Mouse (Mus musculus): ENCODE data around the gene Ptpn14. TPM values are rescaled to one million over a fixed set of nuclear protein-coding genes. Genes with fewer than 3 reads are reported as not detected.

The Ptpn14 gene
- polyA plus RNA-seq, 1 experiment from 2014 or later = 0.92 TPM

DNA sequence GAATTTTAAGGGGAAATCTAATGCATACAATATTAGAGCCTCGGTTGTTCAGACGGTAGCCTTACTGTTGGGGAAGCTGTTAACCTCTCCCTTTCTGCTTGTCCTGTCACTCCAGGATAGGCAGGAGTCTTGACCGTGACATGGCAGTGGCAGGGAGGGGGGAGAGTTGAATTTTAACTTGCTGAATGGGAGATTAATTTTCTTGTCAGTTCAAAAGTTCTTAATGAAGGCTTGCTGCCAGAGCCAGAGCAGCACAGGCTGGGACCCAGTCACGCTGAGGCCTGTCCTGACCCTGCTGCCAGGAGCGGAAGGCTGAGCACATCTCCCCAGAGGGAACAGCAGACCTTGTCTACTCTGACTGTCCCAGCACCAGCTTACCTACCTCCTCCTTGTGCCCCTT is 20.6 kb upstream of the Ptpn14 start:
- Histone ChIP-seq H3K27me3 (ENCODE audit: control insufficient read depth, insufficient read depth, low read length) (no peaks in the 10 kb centered on the region), H3K27ac (ENCODE audit: low read depth, low read length) (no peak overlapping the region), H3K4me1 (ENCODE audit: control insufficient read depth, insufficient read depth, low read length) (no peaks in the 10 kb centered on the region), H3K4me2 (ENCODE audit: low read depth, low read length) (no peak overlapping the region), H3K9ac (replicated peaks; ENCODE audit: low read depth, low read length) (no peak overlapping the region), H3K9me3 (ENCODE audit: control insufficient read depth, low read length) (no peaks in the 10 kb centered on the region), H3K36me3 (ENCODE audit: control insufficient read depth, insufficient read depth, low read length) (no peaks in the 10 kb centered on the region), H3K4me3 (ENCODE audit: low read depth, low read length) (no peak overlapping the region)
- WGBS = 19% methylated on average over 5 of the region's 5 CpGs
- ATAC-seq (ENCODE audit: low read depth) = no peak

- 74% methylated on average over 8 of the region's 8 CpGs for WGBS
- Histone ChIP-seq H3K9ac (replicated peaks; ENCODE audit: low read depth, low read length) (no peak overlapping the region), H3K27me3 (ENCODE audit: control insufficient read depth, insufficient read depth, low read length) (no peaks in the 10 kb centered on the region), H3K4me2 (ENCODE audit: low read depth, low read length) (no peak overlapping the region), H3K36me3 (ENCODE audit: control insufficient read depth, insufficient read depth, low read length) (no peaks in the 10 kb centered on the region), H3K4me1 (ENCODE audit: control insufficient read depth, insufficient read depth, low read length) (no peaks in the 10 kb centered on the region), H3K9me3 (ENCODE audit: control insufficient read depth, low read length) (no peaks in the 10 kb centered on the region), H3K4me3 (ENCODE audit: low read depth, low read length) (no peak overlapping the region), H3K27ac (ENCODE audit: low read depth, low read length) (no peak overlapping the region)
- no peak for ATAC-seq (ENCODE audit: low read depth)
Observed at GRCm38 (mm10) chr1:189709001-189709400, 19.1 kb upstream of the Ptpn14 start.

- 71% methylated on average over 19 of the region's 19 CpGs for WGBS
- no peak overlapping the region for H3K4me3 ChIP-seq (ENCODE audit: low read depth, low read length)
- no peaks in the 10 kb centered on the region for H3K9me3 ChIP-seq (ENCODE audit: control insufficient read depth, low read length)
- H3K9ac ChIP-seq (replicated peaks; ENCODE audit: low read depth, low read length) = no peak overlapping the region
- H3K36me3 ChIP-seq (ENCODE audit: control insufficient read depth, insufficient read depth, low read length) = no peaks in the 10 kb centered on the region
- ATAC-seq (ENCODE audit: low read depth) = no peak
- H3K27me3 ChIP-seq (ENCODE audit: control insufficient read depth, insufficient read depth, low read length) = no peaks in the 10 kb centered on the region
- no peaks in the 10 kb centered on the region for H3K4me1 ChIP-seq (ENCODE audit: control insufficient read depth, insufficient read depth, low read length)
- no peak overlapping the region for H3K4me2 ChIP-seq (ENCODE audit: low read depth, low read length)
- H3K27ac ChIP-seq (ENCODE audit: low read depth, low read length) = no peak overlapping the region
Observed at GRCm38 (mm10) chr1:189715915-189716797, 11.9 kb upstream of the Ptpn14 start.

GRCm38 (mm10) chr1:189717546-189717945 is 10.5 kb upstream of the Ptpn14 start:
- H3K9ac ChIP-seq (replicated peaks; ENCODE audit: low read depth, low read length) = no peak overlapping the region
- no peak overlapping the region for H3K4me3 ChIP-seq (ENCODE audit: low read depth, low read length)
- 91% methylated on average over 11 of the region's 11 CpGs for WGBS
- no peaks in the 10 kb centered on the region for H3K4me1 ChIP-seq (ENCODE audit: control insufficient read depth, insufficient read depth, low read length)
- H3K36me3 ChIP-seq (ENCODE audit: control insufficient read depth, insufficient read depth, low read length) = no peaks in the 10 kb centered on the region
- H3K9me3 ChIP-seq (ENCODE audit: control insufficient read depth, low read length) = no peaks in the 10 kb centered on the region
- H3K27ac ChIP-seq (ENCODE audit: low read depth, low read length) = no peak overlapping the region
- no peak overlapping the region for H3K4me2 ChIP-seq (ENCODE audit: low read depth, low read length)
- no peak for ATAC-seq (ENCODE audit: low read depth)
- H3K27me3 ChIP-seq (ENCODE audit: control insufficient read depth, insufficient read depth, low read length) = no peaks in the 10 kb centered on the region

DNA sequence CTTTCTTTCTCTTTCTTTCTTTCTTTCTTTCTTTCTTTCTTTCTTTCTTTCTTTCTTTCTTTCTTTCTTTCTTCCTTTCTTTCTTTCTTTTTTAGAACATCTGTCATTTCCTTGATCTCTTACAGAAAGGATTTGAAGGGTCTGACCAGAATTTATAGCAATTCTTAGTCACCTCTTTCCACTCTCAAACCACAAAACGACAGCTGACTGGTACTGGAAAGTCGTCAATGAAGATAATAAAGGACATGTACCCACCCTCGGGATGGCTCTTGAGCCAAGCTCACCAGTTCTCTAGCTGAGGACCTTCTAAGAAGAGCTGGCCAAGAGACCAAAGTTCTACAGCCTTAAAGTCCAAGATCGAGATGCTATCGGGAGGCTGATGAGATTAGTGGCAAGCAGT is 9.5 kb upstream of the Ptpn14 start:
- no peaks in the 10 kb centered on the region for H3K27me3 ChIP-seq (ENCODE audit: control insufficient read depth, insufficient read depth, low read length)
- no peaks in the 10 kb centered on the region for H3K4me1 ChIP-seq (ENCODE audit: control insufficient read depth, insufficient read depth, low read length)
- no peak for ATAC-seq (ENCODE audit: low read depth)
- no peaks in the 10 kb centered on the region for H3K9me3 ChIP-seq (ENCODE audit: control insufficient read depth, low read length)
- H3K4me3 ChIP-seq (ENCODE audit: low read depth, low read length) = no peak overlapping the region
- no peak overlapping the region for H3K4me2 ChIP-seq (ENCODE audit: low read depth, low read length)
- no peak overlapping the region for H3K27ac ChIP-seq (ENCODE audit: low read depth, low read length)
- H3K36me3 ChIP-seq (ENCODE audit: control insufficient read depth, insufficient read depth, low read length) = no peaks in the 10 kb centered on the region
- no peak overlapping the region for H3K9ac ChIP-seq (replicated peaks; ENCODE audit: low read depth, low read length)
- 66% methylated on average over 5 of the region's 5 CpGs for WGBS

GRCm38 (mm10) chr1:189726121-189726520 is 1.9 kb upstream of the Ptpn14 start:
- Histone ChIP-seq H3K27ac (ENCODE audit: low read depth, low read length) (no peak overlapping the region), H3K9ac (replicated peaks; ENCODE audit: low read depth, low read length) (no peak overlapping the region)
- 74% methylated on average over 4 of the region's 4 CpGs for WGBS

GRCm38 (mm10) chr1:189727346-189727883 is 653 bp upstream of the Ptpn14 start:
- WGBS = 2% methylated on average over 22 of the region's 22 CpGs
- Histone ChIP-seq H3K4me3 (ENCODE audit: low read depth, low read length) (peak overlapping the region; percentile 58), H3K9ac (replicated peaks; ENCODE audit: low read depth, low read length) (peak overlapping the region; percentile 52), H3K27ac (ENCODE audit: low read depth, low read length) (peak overlapping the region; percentile 23; the same call in 1 of the 2 replicates), H3K4me1 (ENCODE audit: control insufficient read depth, insufficient read depth, low read length) (peaks cover 6% of the 10 kb centered on the region; the same call in 1 of the 2 replicates), H3K36me3 (ENCODE audit: control insufficient read depth, insufficient read depth, low read length) (no peaks in the 10 kb centered on the region), H3K4me2 (ENCODE audit: low read depth, low read length) (peak overlapping the region; percentile 98), H3K9me3 (ENCODE audit: control insufficient read depth, low read length) (no peaks in the 10 kb centered on the region), H3K27me3 (ENCODE audit: control insufficient read depth, insufficient read depth, low read length) (peaks cover 20% of the 10 kb centered on the region)
- ATAC-seq (ENCODE audit: low read depth) = peak; percentile 10; the same call in 1 of the 2 replicates

More at GRCm38 (mm10) chr1:189726121-189726520, 1.9 kb upstream of the Ptpn14 start:
- no peak overlapping the region for H3K4me2 ChIP-seq (ENCODE audit: low read depth, low read length)
- no peak overlapping the region for H3K4me3 ChIP-seq (ENCODE audit: low read depth, low read length)
- H3K36me3 ChIP-seq (ENCODE audit: control insufficient read depth, insufficient read depth, low read length) = no peaks in the 10 kb centered on the region
- ATAC-seq (ENCODE audit: low read depth) = no peak
- H3K27me3 ChIP-seq (ENCODE audit: control insufficient read depth, insufficient read depth, low read length) = peaks cover 20% of the 10 kb centered on the region
- no peaks in the 10 kb centered on the region for H3K9me3 ChIP-seq (ENCODE audit: control insufficient read depth, low read length)
- H3K4me1 ChIP-seq (ENCODE audit: control insufficient read depth, insufficient read depth, low read length) = peaks cover 6% of the 10 kb centered on the region; the same call in 1 of the 2 replicates

DNA sequence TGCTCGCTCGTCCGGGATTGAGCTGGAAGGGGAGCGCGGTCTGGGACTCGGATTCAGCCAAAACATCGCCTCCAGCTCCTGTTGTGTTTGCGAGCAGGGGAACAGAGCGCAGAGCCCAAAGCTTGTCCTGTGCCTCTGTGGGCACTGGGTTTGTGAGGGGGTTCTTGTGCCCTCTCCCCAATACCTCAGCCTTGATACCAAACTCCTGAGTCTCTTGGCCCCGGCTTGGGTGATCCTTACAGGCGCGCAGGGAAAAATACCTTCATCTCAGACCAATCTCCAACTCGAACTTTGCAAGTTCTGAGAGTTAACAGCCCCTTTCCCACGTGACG is 682 bp downstream of the Ptpn14 start:
- Histone ChIP-seq H3K4me1 (ENCODE audit: control insufficient read depth, insufficient read depth, low read length) (peaks cover 6% of the 10 kb centered on the region; the same call in 1 of the 2 replicates), H3K4me3 (ENCODE audit: low read depth, low read length) (peak overlapping the region; percentile 58), H3K36me3 (ENCODE audit: control insufficient read depth, insufficient read depth, low read length) (no peaks in the 10 kb centered on the region), H3K9me3 (ENCODE audit: control insufficient read depth, low read length) (no peaks in the 10 kb centered on the region), H3K27me3 (ENCODE audit: control insufficient read depth, insufficient read depth, low read length) (peaks cover 20% of the 10 kb centered on the region), H3K27ac (ENCODE audit: low read depth, low read length) (no peak overlapping the region), H3K9ac (replicated peaks; ENCODE audit: low read depth, low read length) (peak overlapping the region; percentile 52), H3K4me2 (ENCODE audit: low read depth, low read length) (peak overlapping the region; percentile 98)
- 0% methylated on average over 15 of the region's 15 CpGs for WGBS
- ATAC-seq (ENCODE audit: low read depth) = no peak; the same call in 1 of the 2 replicates

DNA sequence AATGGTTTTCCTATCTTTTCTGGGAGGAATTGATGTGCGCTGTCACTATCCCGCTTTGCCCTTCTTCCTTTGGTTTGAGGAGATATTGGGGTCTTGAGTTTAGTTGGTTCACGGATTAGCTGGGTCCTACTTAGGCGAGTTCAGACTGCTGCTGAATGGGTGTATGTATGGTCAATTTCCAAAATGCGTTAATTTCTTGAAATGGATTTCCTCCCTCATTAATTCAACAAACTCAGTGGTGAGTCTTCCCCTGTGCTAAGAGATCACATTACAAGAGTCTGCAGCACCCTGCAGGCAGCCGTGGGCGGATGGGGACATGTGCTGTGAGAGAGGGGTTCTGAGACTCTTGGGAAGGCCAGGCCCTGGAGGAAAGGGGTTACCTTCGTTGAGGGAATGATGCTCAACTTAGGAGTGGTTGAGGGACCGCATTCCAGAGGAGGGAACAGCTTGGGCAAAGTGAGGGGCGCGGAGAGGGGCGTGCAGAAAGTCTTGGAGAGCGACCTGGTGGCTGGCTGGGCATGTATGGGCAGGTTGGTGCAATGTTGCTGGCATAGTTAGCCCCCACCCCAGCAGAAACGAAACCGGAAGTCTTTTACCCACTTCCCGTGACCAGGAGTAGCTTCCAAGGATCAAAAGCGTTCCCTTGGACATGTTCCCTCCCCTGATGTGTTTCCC is 1.2 kb downstream of the Ptpn14 start:
- Histone ChIP-seq H3K9ac (replicated peaks; ENCODE audit: low read depth, low read length) (peak overlapping the region; percentile 52; the same call in 1 of the 2 replicates), H3K4me2 (ENCODE audit: low read depth, low read length) (peak overlapping the region; percentile 98), H3K9me3 (ENCODE audit: control insufficient read depth, low read length) (no peaks in the 10 kb centered on the region), H3K36me3 (ENCODE audit: control insufficient read depth, insufficient read depth, low read length) (no peaks in the 10 kb centered on the region), H3K4me3 (ENCODE audit: low read depth, low read length) (peak overlapping the region; percentile 58), H3K4me1 (ENCODE audit: control insufficient read depth, insufficient read depth, low read length) (peaks cover 6% of the 10 kb centered on the region; the same call in 1 of the 2 replicates), H3K27me3 (ENCODE audit: control insufficient read depth, insufficient read depth, low read length) (peaks cover 20% of the 10 kb centered on the region), H3K27ac (ENCODE audit: low read depth, low read length) (no peak overlapping the region)
- WGBS = 7% methylated on average over 17 of the region's 17 CpGs
- ATAC-seq (ENCODE audit: low read depth) = no peak
